Mouse (Mus musculus) midbrain, embryonic 14.5 days (tissue): ENCODE measurements at regions not wholly inside any gene's neighbourhood (a gene's known extent, or its start where the extent isn't known, plus 50 kb on each side); places are given as distances from the start of the nearest gene placed in this dataset.

ENCODE experiments used
- ATAC-seq: fragments of 200-750 bp; cut with Nextera tagmentation; 2 replicates; pipeline ENCODE4 v1.8.0; 2017; ENCODE audit warnings: moderate number of reproducible peaks, moderate library complexity; ENCODE audit not compliant: low FRiP score, low TSS enrichment
- DNase-seq: peaks from one replicate; pipeline ENCODE4 v3.0.0-alpha.2; 2015
- H3K27ac ChIP-seq: fragments of 300-500 bp; sonication (generic); replicated peaks from 2 replicates; pipeline ENCODE4 v1.5.1; 2014; ENCODE audit warnings: mild to moderate bottlenecking, low read depth, low read length, moderate library complexity
- H3K27me3 ChIP-seq: fragments of 300-500 bp; sonication (generic); 2 replicates; pipeline ENCODE4 v1.6.1; 2014; ENCODE audit warnings: low read length, control low read depth, mixed read lengths; ENCODE audit not compliant: control insufficient read depth, insufficient read depth
- H3K36me3 ChIP-seq: fragments of 300-500 bp; sonication (generic); 2 replicates; pipeline ENCODE4 v1.6.1; 2014; ENCODE audit warnings: low read length, control low read depth; ENCODE audit not compliant: control insufficient read depth, insufficient read depth
- H3K4me1 ChIP-seq: fragments of 300-500 bp; sonication (generic); 2 replicates; pipeline ENCODE4 v1.6.1; 2014; ENCODE audit warnings: mild to moderate bottlenecking, antibody characterized with exemption, low read length, control low read depth; ENCODE audit not compliant: control insufficient read depth, insufficient read depth
- H3K4me2 ChIP-seq: fragments of 300-500 bp; sonication (generic); 2 replicates; pipeline ENCODE4 v1.6.1; 2014; ENCODE audit warnings: mild to moderate bottlenecking, low read length, moderate library complexity
- H3K4me3 ChIP-seq: fragments of 300-500 bp; sonication (generic); replicated peaks from 2 replicates; pipeline ENCODE4 v1.5.1; 2014; ENCODE audit warnings: low read depth, low read length
- H3K9ac ChIP-seq: fragments of 300-500 bp; sonication (generic); replicated peaks from 2 replicates; pipeline ENCODE4 v1.6.1; 2014; ENCODE audit warnings: mild to moderate bottlenecking, low read length, moderate library complexity
- H3K9me3 ChIP-seq: fragments of 300-500 bp; sonication (generic); 2 replicates; pipeline ENCODE4 v1.6.1; 2016; ENCODE audit warnings: low read length, control low read depth, mixed read lengths; ENCODE audit not compliant: control insufficient read depth
- WGBS: fragments of 180-500 bp; shearing (Covaris S2); extraction: QIAGEN DNeasy Blood & Tissue Kit; methylation state at CpG from one replicate; pipeline ENCODE4 v1.1.7; 2014; 5-methylcytosine and 5-hydroxymethylcytosine counted together

DNA sequence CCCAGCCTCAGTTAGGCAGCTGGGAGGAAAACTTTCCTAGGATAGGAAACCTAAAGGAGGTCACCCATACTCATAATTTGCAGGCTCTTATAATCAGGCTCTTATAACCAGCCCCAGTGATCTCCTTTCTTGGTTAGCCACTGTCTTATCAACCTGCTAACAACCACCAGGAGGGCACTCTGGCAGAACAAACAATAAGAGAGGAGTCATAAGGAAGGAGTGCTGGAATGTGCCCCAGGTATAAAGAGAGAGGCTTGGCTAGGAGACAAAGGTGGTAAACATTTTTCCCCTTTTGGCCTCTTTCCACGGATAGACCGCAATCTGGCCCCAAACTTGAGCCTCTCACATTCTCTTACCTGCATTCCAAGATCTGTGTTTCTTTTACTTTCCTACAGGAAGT, 189.4 kb upstream of the Acvr2a start:
- no peaks in the 10 kb centered on the region for H3K9me3 ChIP-seq
- no peak overlapping the region for H3K4me2 ChIP-seq
- H3K27ac ChIP-seq, result no peak overlapping the region
- no peak for ATAC-seq
- 83% methylated on average over 2 of the region's 2 CpGs for WGBS
- H3K27me3 ChIP-seq, result no peaks in the 10 kb centered on the region
- peaks cover 3% of the 10 kb centered on the region; the same call in 1 of the 2 replicates for H3K4me1 ChIP-seq
- no peaks in the 10 kb centered on the region for H3K36me3 ChIP-seq
- DNase-seq, result no peak
- H3K4me3 ChIP-seq, result no peak overlapping the region
- H3K9ac ChIP-seq, result no peak overlapping the region

- Histone ChIP-seq H3K36me3 (no peaks in the 10 kb centered on the region), H3K4me3 (no peak overlapping the region), H3K27me3 (no peaks in the 10 kb centered on the region), H3K27ac (no peak overlapping the region), H3K4me2 (no peak overlapping the region), H3K9ac (no peak overlapping the region), H3K9me3 (no peaks in the 10 kb centered on the region), H3K4me1 (peaks cover 5% of the 10 kb centered on the region; the same call in 1 of the 2 replicates)
- ATAC-seq, result no peak
- no peak for DNase-seq
- 82% methylated on average over 4 of the region's 4 CpGs for WGBS
Measured at GRCm38 (mm10) chr2:48627011-48627410, 186.9 kb upstream of the Acvr2a start.

DNA sequence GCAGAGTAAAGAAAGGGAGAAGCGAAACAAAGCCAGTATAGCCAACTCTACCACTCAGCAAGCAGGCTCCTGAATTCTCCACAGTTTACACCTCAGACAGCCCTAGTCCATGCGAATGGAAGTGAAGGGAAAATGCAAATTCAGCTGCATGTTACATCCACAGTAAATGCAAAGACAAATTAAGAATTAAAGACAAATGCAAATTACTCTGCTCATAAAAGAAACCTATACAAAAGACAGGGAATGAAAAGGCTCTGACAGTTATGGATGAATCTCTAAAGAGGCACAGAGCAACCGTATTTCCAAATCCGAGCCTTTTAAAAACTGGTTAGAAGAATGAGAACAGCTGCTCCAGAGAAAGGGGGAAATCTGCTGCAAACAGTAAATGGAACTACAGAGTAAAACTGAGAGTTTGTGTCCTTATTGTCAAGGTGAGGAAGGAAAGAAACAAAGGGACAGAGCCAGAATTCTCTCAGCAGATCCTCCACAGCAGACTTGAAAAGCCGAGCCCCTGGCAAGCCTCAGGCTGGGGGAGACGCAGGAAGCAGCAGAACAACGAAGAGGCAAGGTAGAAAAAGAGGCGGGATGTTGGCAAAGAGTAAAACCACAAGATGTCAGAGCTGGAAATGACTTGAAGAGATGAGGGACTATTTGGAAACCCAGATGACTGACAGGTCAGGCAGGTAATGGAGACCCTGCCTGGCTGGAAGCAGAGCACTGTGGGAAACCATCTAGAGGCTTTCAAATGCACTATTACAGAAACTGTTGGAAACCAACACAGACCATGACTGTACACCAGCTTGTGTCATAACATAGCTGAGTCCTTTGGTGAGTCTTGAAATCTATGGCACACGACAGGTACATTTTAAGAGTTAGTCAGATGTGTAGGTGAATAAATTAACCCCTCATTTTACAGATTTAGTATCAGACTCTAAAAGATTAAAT, 184.5 kb upstream of the Acvr2a start:
- H3K27ac ChIP-seq, result 0 out of 2 replicates have a peak overlapping the region, but pooled peaks have one; percentile 28

GRCm38 (mm10) chr2:48634456-48635174, 179.3 kb upstream of the Acvr2a start:
- no peak overlapping the region for H3K4me2 ChIP-seq
- no peaks in the 10 kb centered on the region for H3K36me3 ChIP-seq
- ATAC-seq (peak; percentile 49; the same call in 1 of the 2 replicates), DNase-seq (peak; percentile 29)
- H3K27ac ChIP-seq, result no peak overlapping the region
- 63% methylated on average over 10 of the region's 10 CpGs for WGBS
- no peaks in the 10 kb centered on the region for H3K27me3 ChIP-seq
- H3K9ac ChIP-seq, result no peak overlapping the region
- H3K4me1 ChIP-seq, result peaks cover under 1% of the 10 kb centered on the region; the same call in 1 of the 2 replicates
- no peak overlapping the region for H3K4me3 ChIP-seq
- H3K9me3 ChIP-seq, result no peaks in the 10 kb centered on the region

More for the DNA sequence above, 184.5 kb upstream of the Acvr2a start:
- DNase-seq, result peak; percentile 50
- ATAC-seq, result peak; percentile 46; the same call in 1 of the 2 replicates
- Histone ChIP-seq H3K4me3 (no peak overlapping the region), H3K4me2 (no peak overlapping the region), H3K9ac (no peak overlapping the region), H3K4me1 (peaks cover 5% of the 10 kb centered on the region; the same call in 1 of the 2 replicates), H3K27me3 (no peaks in the 10 kb centered on the region), H3K9me3 (no peaks in the 10 kb centered on the region), H3K36me3 (no peaks in the 10 kb centered on the region)
- 37% methylated on average over 9 of the region's 9 CpGs for WGBS

GRCm38 (mm10) chr2:48636108-48636507, 177.8 kb upstream of the Acvr2a start:
- ATAC-seq (no peak), DNase-seq (no peak)
- Histone ChIP-seq H3K9ac (no peak overlapping the region), H3K4me2 (no peak overlapping the region), H3K27ac (no peak overlapping the region), H3K4me3 (no peak overlapping the region), H3K4me1 (no peaks in the 10 kb centered on the region), H3K9me3 (no peaks in the 10 kb centered on the region), H3K36me3 (no peaks in the 10 kb centered on the region), H3K27me3 (no peaks in the 10 kb centered on the region)
- WGBS, result 57% methylated on average over 2 of the region's 2 CpGs

GRCm38 (mm10) chr2:48644114-48644513, 169.8 kb upstream of the Acvr2a start:
- Histone ChIP-seq H3K27me3 (no peaks in the 10 kb centered on the region), H3K27ac (no peak overlapping the region), H3K9ac (no peak overlapping the region), H3K36me3 (no peaks in the 10 kb centered on the region), H3K4me3 (no peak overlapping the region), H3K4me1 (no peaks in the 10 kb centered on the region), H3K9me3 (no peaks in the 10 kb centered on the region), H3K4me2 (no peak overlapping the region)
- WGBS, result 78% methylated on average over 3 of the region's 3 CpGs
- ATAC-seq (no peak), DNase-seq (no peak)

- 76% methylated on average over 2 of the region's 2 CpGs for WGBS
- Histone ChIP-seq H3K4me3 (no peak overlapping the region), H3K9me3 (no peaks in the 10 kb centered on the region), H3K9ac (no peak overlapping the region), H3K27ac (no peak overlapping the region), H3K36me3 (no peaks in the 10 kb centered on the region), H3K4me1 (no peaks in the 10 kb centered on the region), H3K4me2 (no peak overlapping the region), H3K27me3 (no peaks in the 10 kb centered on the region)
- ATAC-seq (no peak), DNase-seq (no peak)
Measured at GRCm38 (mm10) chr2:48650281-48650680, 163.6 kb upstream of the Acvr2a start.

DNA sequence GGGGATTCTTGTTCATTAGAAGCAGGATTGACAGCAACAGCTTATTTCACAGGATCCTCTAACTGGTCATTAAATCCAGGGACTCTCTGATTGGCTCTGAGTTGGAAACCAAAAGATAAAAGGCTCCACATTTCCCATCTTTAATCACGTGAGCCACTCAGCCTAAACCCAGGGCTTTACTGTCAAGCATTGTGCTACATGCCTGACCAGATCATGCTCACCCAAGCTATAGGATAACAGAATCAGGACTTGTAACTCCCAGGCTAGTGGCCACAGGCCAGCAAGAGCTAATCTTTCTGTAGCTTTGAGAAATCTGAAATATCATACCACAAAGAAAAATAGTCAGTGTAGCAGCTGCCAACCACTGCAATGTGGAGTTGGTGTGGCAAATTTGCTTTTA, 152.7 kb upstream of the Acvr2a start:
- no peaks in the 10 kb centered on the region for H3K27me3 ChIP-seq
- WGBS, result 30% methylated on average over 1 of the region's 1 CpGs
- ATAC-seq, result no peak
- no peaks in the 10 kb centered on the region for H3K9me3 ChIP-seq
- H3K4me3 ChIP-seq, result no peak overlapping the region
- no peak overlapping the region for H3K4me2 ChIP-seq
- no peak overlapping the region for H3K9ac ChIP-seq
- no peaks in the 10 kb centered on the region for H3K36me3 ChIP-seq
- H3K4me1 ChIP-seq, result no peaks in the 10 kb centered on the region
- no peak for DNase-seq
- H3K27ac ChIP-seq, result no peak overlapping the region
